Mouse (Mus musculus): ENCODE data around the gene Mc3r. TPM values are rescaled to one million over a fixed set of nuclear protein-coding genes. Genes with fewer than 3 reads are reported as not detected.
A peak's percentile ranks its signal among the peaks of the same experiment; 100 is the strongest.

Mc3r gene
- polyA plus RNA-seq, 1 experiment from 2014 or later = 0.13 TPM

GRCm38 (mm10) chr2:172230126-172230525 is 18.2 kb upstream of the Mc3r start:
- H3K4me2 ChIP-seq = no peak overlapping the region
- no peak overlapping the region for H3K27ac ChIP-seq (ENCODE audit: low read depth, low read length)
- WGBS (ENCODE audit: insufficient replicate concordance) = 46% methylated on average over 4 of the region's 4 CpGs
- H3K4me1 ChIP-seq (ENCODE audit: control insufficient read depth, insufficient read depth, low read length) = peaks cover 11% of the 10 kb centered on the region
- no peak overlapping the region for H3K4me3 ChIP-seq (ENCODE audit: low read depth, low read length)
- H3K27me3 ChIP-seq (ENCODE audit: control insufficient read depth, insufficient read depth, low read length) = no peaks in the 10 kb centered on the region; the same call in 1 of the 2 replicates
- no peak overlapping the region for H3K9ac ChIP-seq (ENCODE audit: low read depth, low read length)
- H3K36me3 ChIP-seq (ENCODE audit: control insufficient read depth, insufficient read depth, low read length) = no peaks in the 10 kb centered on the region
- ATAC-seq (replicated peaks; ENCODE audit: insufficient number of reproducible peaks, low FRiP score, low TSS enrichment) = no peak
- no peaks in the 10 kb centered on the region for H3K9me3 ChIP-seq (replicated peaks; ENCODE audit: control insufficient read depth, low read length)

DNA sequence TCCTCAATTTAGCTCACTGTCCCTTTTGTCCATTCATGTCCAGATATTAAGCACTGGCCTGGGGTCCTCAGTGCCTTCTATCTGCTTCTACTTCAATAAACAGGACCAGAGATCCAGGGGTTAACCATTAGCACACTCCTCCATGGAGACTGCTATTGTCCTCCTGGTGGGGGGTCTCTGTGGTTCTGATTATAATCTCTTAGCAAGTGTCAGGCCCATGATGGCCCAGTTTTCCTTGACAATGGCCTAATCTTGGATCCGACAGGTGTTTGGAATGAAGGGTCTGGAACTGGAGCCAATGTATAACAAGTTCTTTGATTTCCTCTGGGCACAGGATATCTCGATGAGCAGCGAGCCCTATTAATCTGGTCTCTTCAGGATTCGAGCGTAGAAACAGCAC is 10.1 kb upstream of the Mc3r start:
- H3K4me3 ChIP-seq (ENCODE audit: low read depth, low read length) = no peak overlapping the region
- no peaks in the 10 kb centered on the region for H3K36me3 ChIP-seq (ENCODE audit: control insufficient read depth, insufficient read depth, low read length)
- no peaks in the 10 kb centered on the region for H3K4me1 ChIP-seq (ENCODE audit: control insufficient read depth, insufficient read depth, low read length)
- no peaks in the 10 kb centered on the region for H3K9me3 ChIP-seq (replicated peaks; ENCODE audit: control insufficient read depth, low read length)
- ATAC-seq (replicated peaks; ENCODE audit: insufficient number of reproducible peaks, low FRiP score, low TSS enrichment) = no peak
- WGBS (ENCODE audit: insufficient replicate concordance) = 73% methylated on average over 5 of the region's 5 CpGs
- H3K27ac ChIP-seq (ENCODE audit: low read depth, low read length) = no peak overlapping the region
- no peak overlapping the region for H3K4me2 ChIP-seq
- no peaks in the 10 kb centered on the region; the same call in 1 of the 2 replicates for H3K27me3 ChIP-seq (ENCODE audit: control insufficient read depth, insufficient read depth, low read length)
- no peak overlapping the region for H3K9ac ChIP-seq (ENCODE audit: low read depth, low read length)

- Histone ChIP-seq H3K36me3 (ENCODE audit: control insufficient read depth, insufficient read depth, low read length) (no peaks in the 10 kb centered on the region), H3K4me1 (ENCODE audit: control insufficient read depth, insufficient read depth, low read length) (no peaks in the 10 kb centered on the region), H3K4me2 (no peak overlapping the region), H3K4me3 (ENCODE audit: low read depth, low read length) (no peak overlapping the region), H3K27ac (ENCODE audit: low read depth, low read length) (no peak overlapping the region), H3K9ac (ENCODE audit: low read depth, low read length) (no peak overlapping the region), H3K9me3 (replicated peaks; ENCODE audit: control insufficient read depth, low read length) (no peaks in the 10 kb centered on the region), H3K27me3 (ENCODE audit: control insufficient read depth, insufficient read depth, low read length) (peaks cover 2% of the 10 kb centered on the region)
- 17% methylated on average over 5 of the region's 5 CpGs for WGBS (ENCODE audit: insufficient replicate concordance)
- no peak for ATAC-seq (replicated peaks; ENCODE audit: insufficient number of reproducible peaks, low FRiP score, low TSS enrichment)
Observed at GRCm38 (mm10) chr2:172241031-172241430, 7.3 kb upstream of the Mc3r start.

DNA sequence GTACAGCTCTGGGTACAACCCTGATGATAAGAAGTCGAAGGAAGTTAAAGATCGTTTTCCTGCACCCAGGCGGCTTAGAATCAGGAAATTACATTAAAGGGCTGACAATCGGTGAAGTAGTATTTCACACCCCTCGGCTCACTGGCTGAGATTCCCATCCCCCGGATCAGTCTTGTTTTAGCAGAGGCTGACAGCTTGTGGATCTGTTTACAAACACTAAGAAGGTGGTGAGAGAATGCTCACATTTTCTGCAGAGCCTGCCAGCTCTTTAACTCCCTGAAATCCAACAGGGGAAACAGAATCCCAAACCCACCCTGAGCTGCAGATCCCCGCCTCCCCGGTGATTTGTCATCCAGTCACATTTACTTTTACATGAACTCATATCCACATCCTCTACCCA is 2.8 kb upstream of the Mc3r start:
- no peak overlapping the region for H3K27ac ChIP-seq (ENCODE audit: low read depth, low read length)
- no peaks in the 10 kb centered on the region for H3K9me3 ChIP-seq (replicated peaks; ENCODE audit: control insufficient read depth, low read length)
- H3K36me3 ChIP-seq (ENCODE audit: control insufficient read depth, insufficient read depth, low read length) = no peaks in the 10 kb centered on the region
- no peak for ATAC-seq (replicated peaks; ENCODE audit: insufficient number of reproducible peaks, low FRiP score, low TSS enrichment)
- no peak overlapping the region for H3K4me2 ChIP-seq
- H3K27me3 ChIP-seq (ENCODE audit: control insufficient read depth, insufficient read depth, low read length) = peaks cover 38% of the 10 kb centered on the region
- 35% methylated on average over 8 of the region's 8 CpGs for WGBS (ENCODE audit: insufficient replicate concordance)
- H3K4me1 ChIP-seq (ENCODE audit: control insufficient read depth, insufficient read depth, low read length) = no peaks in the 10 kb centered on the region
- H3K4me3 ChIP-seq (ENCODE audit: low read depth, low read length) = no peak overlapping the region
- H3K9ac ChIP-seq (ENCODE audit: low read depth, low read length) = no peak overlapping the region

- H3K36me3 ChIP-seq (ENCODE audit: control insufficient read depth, insufficient read depth, low read length) = no peaks in the 10 kb centered on the region
- ATAC-seq (replicated peaks; ENCODE audit: insufficient number of reproducible peaks, low FRiP score, low TSS enrichment) = no peak
- H3K4me3 ChIP-seq (ENCODE audit: low read depth, low read length) = no peak overlapping the region
- peaks cover 38% of the 10 kb centered on the region for H3K27me3 ChIP-seq (ENCODE audit: control insufficient read depth, insufficient read depth, low read length)
- 77% methylated on average over 14 of the region's 14 CpGs for WGBS (ENCODE audit: insufficient replicate concordance)
- H3K9ac ChIP-seq (ENCODE audit: low read depth, low read length) = no peak overlapping the region
- H3K9me3 ChIP-seq (replicated peaks; ENCODE audit: control insufficient read depth, low read length) = no peaks in the 10 kb centered on the region
- H3K4me1 ChIP-seq (ENCODE audit: control insufficient read depth, insufficient read depth, low read length) = no peaks in the 10 kb centered on the region
- no peak overlapping the region for H3K4me2 ChIP-seq
- H3K27ac ChIP-seq (ENCODE audit: low read depth, low read length) = no peak overlapping the region
Observed at GRCm38 (mm10) chr2:172249336-172249735, 1.0 kb downstream of the Mc3r start.

GRCm38 (mm10) chr2:172256418-172256817 is 8.1 kb downstream of the Mc3r start:
- H3K4me3 ChIP-seq (ENCODE audit: low read depth, low read length) = no peak overlapping the region
- H3K36me3 ChIP-seq (ENCODE audit: control insufficient read depth, insufficient read depth, low read length) = no peaks in the 10 kb centered on the region
- H3K4me1 ChIP-seq (ENCODE audit: control insufficient read depth, insufficient read depth, low read length) = 0 out of 2 replicates have a peak, but pooled peaks cover 3% of the 10 kb centered on the region
- peak overlapping the region; percentile 31; the same call in 1 of the 2 replicates for H3K4me2 ChIP-seq
- ATAC-seq (replicated peaks; ENCODE audit: insufficient number of reproducible peaks, low FRiP score, low TSS enrichment) = no peak
- H3K9ac ChIP-seq (ENCODE audit: low read depth, low read length) = no peak overlapping the region
- H3K27me3 ChIP-seq (ENCODE audit: control insufficient read depth, insufficient read depth, low read length) = no peaks in the 10 kb centered on the region
- H3K27ac ChIP-seq (ENCODE audit: low read depth, low read length) = peak overlapping the region; percentile 35; the same call in 1 of the 2 replicates
- 81% methylated on average over 6 of the region's 6 CpGs for WGBS (ENCODE audit: insufficient replicate concordance)
- no peaks in the 10 kb centered on the region for H3K9me3 ChIP-seq (replicated peaks; ENCODE audit: control insufficient read depth, low read length)

- Histone ChIP-seq H3K4me1 (ENCODE audit: control insufficient read depth, insufficient read depth, low read length) (0 out of 2 replicates have a peak, but pooled peaks cover 3% of the 10 kb centered on the region), H3K4me2 (peak overlapping the region; percentile 29; the same call in 1 of the 2 replicates), H3K27ac (ENCODE audit: low read depth, low read length) (peak overlapping the region; percentile 35), H3K36me3 (ENCODE audit: control insufficient read depth, insufficient read depth, low read length) (no peaks in the 10 kb centered on the region), H3K9me3 (replicated peaks; ENCODE audit: control insufficient read depth, low read length) (no peaks in the 10 kb centered on the region), H3K4me3 (ENCODE audit: low read depth, low read length) (no peak overlapping the region), H3K27me3 (ENCODE audit: control insufficient read depth, insufficient read depth, low read length) (no peaks in the 10 kb centered on the region), H3K9ac (ENCODE audit: low read depth, low read length) (peak overlapping the region; percentile 10; the same call in 1 of the 2 replicates)
- WGBS (ENCODE audit: insufficient replicate concordance) = 76% methylated on average over 5 of the region's 5 CpGs
- ATAC-seq (replicated peaks; ENCODE audit: insufficient number of reproducible peaks, low FRiP score, low TSS enrichment) = 0 out of 2 replicates have a peak, but pooled peaks have one; percentile 39
Observed at GRCm38 (mm10) chr2:172256956-172257355, 8.7 kb downstream of the Mc3r start.

DNA sequence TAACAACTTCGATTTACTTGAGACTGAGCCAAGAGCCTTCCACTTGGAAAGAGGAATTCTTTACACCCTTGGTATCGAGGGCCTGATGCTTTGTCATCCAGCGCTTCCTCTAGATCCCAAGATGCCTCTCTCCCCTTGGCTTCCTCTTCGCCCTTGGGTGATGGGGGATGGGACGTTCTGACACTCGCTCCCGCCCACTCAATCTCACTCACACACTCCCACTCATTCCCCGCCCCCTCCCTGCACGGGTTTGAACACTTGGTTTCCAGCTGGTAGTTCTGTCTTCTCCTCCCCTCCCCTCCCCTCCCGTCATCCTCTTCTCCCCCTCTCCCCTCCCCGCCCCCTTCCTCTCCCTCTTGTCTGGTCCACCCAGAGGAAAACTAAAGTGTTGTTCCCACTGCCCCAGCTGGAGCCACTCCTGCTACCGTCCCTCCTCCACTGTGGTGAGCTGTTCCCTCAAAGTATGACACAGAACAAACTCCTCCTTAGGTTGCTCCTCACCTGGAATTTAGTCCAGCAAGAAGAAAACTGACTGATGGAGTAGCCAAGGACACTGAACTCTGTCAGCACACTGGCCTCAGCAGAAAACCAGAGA is 9.3 kb downstream of the Mc3r start:
- Histone ChIP-seq H3K4me1 (ENCODE audit: control insufficient read depth, insufficient read depth, low read length) (0 out of 2 replicates have a peak, but pooled peaks cover 3% of the 10 kb centered on the region), H3K9me3 (replicated peaks; ENCODE audit: control insufficient read depth, low read length) (no peaks in the 10 kb centered on the region), H3K27me3 (ENCODE audit: control insufficient read depth, insufficient read depth, low read length) (no peaks in the 10 kb centered on the region), H3K9ac (ENCODE audit: low read depth, low read length) (no peak overlapping the region), H3K4me2 (peak overlapping the region; percentile 29), H3K27ac (ENCODE audit: low read depth, low read length) (peak overlapping the region; percentile 57; the same call in 1 of the 2 replicates), H3K4me3 (ENCODE audit: low read depth, low read length) (no peak overlapping the region), H3K36me3 (ENCODE audit: control insufficient read depth, insufficient read depth, low read length) (no peaks in the 10 kb centered on the region)
- ATAC-seq (replicated peaks; ENCODE audit: insufficient number of reproducible peaks, low FRiP score, low TSS enrichment) = peak; percentile 75; the same call in 1 of the 2 replicates
- WGBS (ENCODE audit: insufficient replicate concordance) = 23% methylated on average over 12 of the region's 12 CpGs

GRCm38 (mm10) chr2:172260064-172260463 is 11.8 kb downstream of the Mc3r start:
- H3K4me1 ChIP-seq (ENCODE audit: control insufficient read depth, insufficient read depth, low read length) = 0 out of 2 replicates have a peak, but pooled peaks cover 3% of the 10 kb centered on the region
- no peaks in the 10 kb centered on the region for H3K36me3 ChIP-seq (ENCODE audit: control insufficient read depth, insufficient read depth, low read length)
- 48% methylated on average over 5 of the region's 5 CpGs for WGBS (ENCODE audit: insufficient replicate concordance)
- H3K27me3 ChIP-seq (ENCODE audit: control insufficient read depth, insufficient read depth, low read length) = no peaks in the 10 kb centered on the region
- no peak overlapping the region for H3K4me3 ChIP-seq (ENCODE audit: low read depth, low read length)
- H3K27ac ChIP-seq (ENCODE audit: low read depth, low read length) = peak overlapping the region; percentile 46
- peak; percentile 89 for ATAC-seq (replicated peaks; ENCODE audit: insufficient number of reproducible peaks, low FRiP score, low TSS enrichment)
- H3K4me2 ChIP-seq = no peak overlapping the region
- H3K9ac ChIP-seq (ENCODE audit: low read depth, low read length) = no peak overlapping the region
- H3K9me3 ChIP-seq (replicated peaks; ENCODE audit: control insufficient read depth, low read length) = no peaks in the 10 kb centered on the region

All from heart, embryonic 11.5 days (tissue).